9 mouse cellular contexts compared by ENCODE assay signal in genomic region chr3:136668072-136668471, GRCm38 (mm10). TPM values are rescaled to one million over a fixed set of nuclear protein-coding genes. Genes with fewer than 3 reads are reported as not detected.
DNase-seq lines count a peak whose midpoint lies in the region; ATAC-seq lines count a peak whose summit lies in the region.
"Had no signal": no experiment of that assay in that cellular context is flagged by ENCODE, and none has a peak within 500 bp of the region (broad histone marks: within the 10 kb centered on the region; RNA-seq: fewer than 3 reads in every experiment).

No protein-coding gene starts in this region.

- no peak for ATAC-seq in kidney, embryonic 14.5 days (ENCODE audit: low FRiP score, low TSS enrichment)
- ATAC-seq in heart, embryonic 15.5 days (replicated peaks; ENCODE audit: insufficient number of reproducible peaks, insufficient read depth, low FRiP score, low read depth) = no peak
- no peak for ATAC-seq in midbrain, embryonic 16.5 days

- H3K36me3 ChIP-seq in kidney, embryonic 14.5 days (ENCODE audit: control insufficient read depth, insufficient read depth, low read length) = no peaks in the 10 kb centered on the region
- no peaks in the 10 kb centered on the region for H3K36me3 ChIP-seq in heart, embryonic 15.5 days
- no peaks in the 10 kb centered on the region for H3K36me3 ChIP-seq in midbrain, embryonic 16.5 days (ENCODE audit: control insufficient read depth, insufficient read depth, low read length)
- H3K36me3 ChIP-seq: neural tube, embryonic 13.5 days had no signal

- peaks cover 3% of the 10 kb centered on the region; the same call in 1 of the 2 replicates for H3K9me3 ChIP-seq in kidney, embryonic 14.5 days (ENCODE audit: control insufficient read depth, low read length)
- H3K9me3 ChIP-seq in heart, embryonic 15.5 days (replicated peaks) = no peaks in the 10 kb centered on the region
- H3K9me3 ChIP-seq in midbrain, embryonic 16.5 days (replicated peaks; ENCODE audit: control insufficient read depth, low read length, poor library complexity, severe bottlenecking) = peaks cover 2% of the 10 kb centered on the region; the same call in 1 of the 2 replicates
- H3K9me3 ChIP-seq: neural tube, embryonic 13.5 days had no signal

- DNase-seq in kidney, adult 18-20 months = peak; percentile 37
- peak; percentile 96 for DNase-seq in cerebellum, adult 11-12 months
- peak; percentile 60 to 77 for DNase-seq in left cerebral cortex, postnatal 36 days (ENCODE audit: low spot score in 2 of 2)
- peak; percentile 25 for DNase-seq in urinary bladder, postnatal 10 days (ENCODE audit: low spot score)
- DNase-seq in spleen, postnatal 10 days (ENCODE audit: low spot score in 2 of 2) = no peak

- no peaks in the 10 kb centered on the region; the same call in 1 of the 2 replicates for H3K4me1 ChIP-seq in kidney, embryonic 14.5 days (ENCODE audit: control insufficient read depth, insufficient read depth, low read length)
- H3K4me1 ChIP-seq in heart, embryonic 15.5 days (replicated peaks) = peaks cover 24% of the 10 kb centered on the region
- peaks cover 16% of the 10 kb centered on the region for H3K4me1 ChIP-seq in midbrain, embryonic 16.5 days (ENCODE audit: control insufficient read depth, insufficient read depth, low read length)

- intact Hi-C loops in left cerebral cortex, postnatal 36 days (cut with DNase I) = loop anchor here (10.0 kb wide), 1 partner anchor 213 kb away; no protein-coding TSS in a partner anchor

- no peak overlapping the region for H3K27ac ChIP-seq in kidney, embryonic 14.5 days (ENCODE audit: low read depth, low read length)
- peak overlapping the region; percentile 95; the same call in 1 of the 2 replicates for H3K27ac ChIP-seq in heart, embryonic 15.5 days
- no peak overlapping the region for H3K27ac ChIP-seq in midbrain, embryonic 16.5 days (ENCODE audit: low read length)
- H3K27ac ChIP-seq: neural tube, embryonic 13.5 days had no signal

- no peak overlapping the region for H3K9ac ChIP-seq in kidney, embryonic 14.5 days (ENCODE audit: low read depth, low read length)
- H3K9ac ChIP-seq in heart, embryonic 15.5 days = no peak overlapping the region
- H3K9ac ChIP-seq in midbrain, embryonic 16.5 days (ENCODE audit: low read depth, low read length) = no peak overlapping the region

- no peak overlapping the region for H3K4me3 ChIP-seq in kidney, embryonic 14.5 days (ENCODE audit: low read length)
- H3K4me3 ChIP-seq in heart, embryonic 15.5 days = no peak overlapping the region
- no peak overlapping the region for H3K4me3 ChIP-seq in midbrain, embryonic 16.5 days (ENCODE audit: low read depth, low read length)

- H3K27me3 ChIP-seq in kidney, embryonic 14.5 days (ENCODE audit: control insufficient read depth, insufficient read depth, low read length) = no peaks in the 10 kb centered on the region
- H3K27me3 ChIP-seq in heart, embryonic 15.5 days = no peaks in the 10 kb centered on the region
- H3K27me3 ChIP-seq in midbrain, embryonic 16.5 days (ENCODE audit: control insufficient read depth, insufficient read depth, low read depth, low read length) = no peaks in the 10 kb centered on the region
- H3K27me3 ChIP-seq: neural tube, embryonic 13.5 days had no signal

- H3K4me2 ChIP-seq in kidney, embryonic 14.5 days (replicated peaks; ENCODE audit: low read depth, low read length) = no peak overlapping the region
- 0 out of 2 replicates have a peak overlapping the region, but pooled peaks have one; percentile 62 for H3K4me2 ChIP-seq in heart, embryonic 15.5 days
- H3K4me2 ChIP-seq in midbrain, embryonic 16.5 days (ENCODE audit: low read length) = no peak overlapping the region
- H3K4me2 ChIP-seq: neural tube, embryonic 13.5 days had no signal

- 42% methylated on average over 2 of the region's 2 CpGs for WGBS in kidney, embryonic 14.5 days
- 19% methylated on average over 2 of the region's 2 CpGs for WGBS in heart, embryonic 15.5 days
- WGBS in midbrain, embryonic 16.5 days = 65% methylated on average over 2 of the region's 2 CpGs

RNA-seq across cellular contexts. Expression of gene Ppp3ca, which starts 1.9 kb away (rescaled TPM):
- polyA plus RNA-seq in kidney, embryonic 14.5 days (2014; fragmentation: Nextera tagmentation; extraction: Ambion mirVana) = 61.1 and 76.7 TPM in 2 replicates
- 47.6 and 49.0 TPM in 2 replicates for polyA plus RNA-seq in heart, embryonic 15.5 days (2015; fragmentation: Nextera tagmentation; extraction: Ambion mirVana)
- 100 to 1,000 TPM; 853 to 913 TPM for total RNA-seq in left cerebral cortex, postnatal 36 days (2021)
- polyA plus RNA-seq in midbrain, embryonic 16.5 days (2015; fragmentation: Nextera tagmentation; extraction: Ambion mirVana) = 134 and 146 TPM in 2 replicates

Comparison
In these comparisons a context has a peak if more than half of its experiments do, and no peak if none do; other contexts are left out.
1. DNase-seq: peak in kidney, adult 18-20 months (single experiment), cerebellum, adult 11-12 months (single experiment), left cerebral cortex, postnatal 36 days (2 of 2) and urinary bladder, postnatal 10 days (single experiment); none in spleen, postnatal 10 days (0 of 2).